9 mouse cellular contexts compared by ENCODE assay signal in genomic region chr8:11498281-11498680, GRCm38 (mm10). TPM values are rescaled to one million over a fixed set of nuclear protein-coding genes. Genes with fewer than 3 reads are reported as not detected.
DNase-seq lines count a peak whose midpoint lies in the region; ATAC-seq and TF ChIP-seq lines count a peak whose summit lies in the region.
"Had no signal": no experiment of that assay in that cellular context is flagged by ENCODE, and none has a peak within 500 bp of the region (broad histone marks: within the 10 kb centered on the region; RNA-seq: fewer than 3 reads in every experiment).

No protein-coding gene starts in this region.

- no peak overlapping the region for H3K27ac ChIP-seq in forebrain, embryonic 13.5 days
- H3K27ac ChIP-seq in liver, embryonic 14.5 days, result no peak overlapping the region
- H3K27ac ChIP-seq in stomach, embryonic 15.5 days, result no peak overlapping the region

- no peak for TF ChIP-seq CTCF in lung, adult 2 months (IDR thresholded peaks at IDR 0.05; ENCODE audit: insufficient read depth, low read length)
- no peak for TF ChIP-seq CTCF in liver, embryonic 14.5 days (IDR thresholded peaks at IDR 0.05; ENCODE audit: low read depth)

- H3K36me3 ChIP-seq in forebrain, embryonic 13.5 days (ENCODE audit: poor library complexity, severe bottlenecking), result peaks cover 11% of the 10 kb centered on the region
- no peaks in the 10 kb centered on the region for H3K36me3 ChIP-seq in liver, embryonic 14.5 days (replicated peaks; ENCODE audit: control insufficient read depth, insufficient read depth, low read depth)
- H3K36me3 ChIP-seq in stomach, embryonic 15.5 days, result peaks cover 3% of the 10 kb centered on the region; the same call in 1 of the 2 replicates

- peak overlapping the region; percentile 88 for H3K9ac ChIP-seq in forebrain, embryonic 13.5 days
- H3K9ac ChIP-seq in liver, embryonic 14.5 days (replicated peaks), result peak overlapping the region; percentile 93
- no peak overlapping the region for H3K9ac ChIP-seq in stomach, embryonic 15.5 days

- H3K4me3 ChIP-seq in lung, adult 2 months (replicated peaks; ENCODE audit: extremely low read depth, low read depth, low read length), result peak overlapping the region; percentile 93
- peak overlapping the region; percentile 93 for H3K4me3 ChIP-seq in forebrain, embryonic 13.5 days
- H3K4me3 ChIP-seq in liver, embryonic 14.5 days (ENCODE audit: insufficient read depth in 1 of 2, low read depth in 2 of 2, low read length in 2 of 2), result peak overlapping the region; percentile 82 to 91; a peak in 3 of 4 replicates
- H3K4me3 ChIP-seq in stomach, embryonic 15.5 days (replicated peaks), result peak overlapping the region; percentile 92

- H3K4me1 ChIP-seq in lung, adult 2 months (ENCODE audit: control insufficient read depth, insufficient read depth, low read length), result peaks cover 15% of the 10 kb centered on the region
- H3K4me1 ChIP-seq in forebrain, embryonic 13.5 days, result peaks cover 27% of the 10 kb centered on the region
- H3K4me1 ChIP-seq in liver, embryonic 14.5 days (replicated peaks; ENCODE audit: control insufficient read depth in 2 of 2, insufficient read depth in 2 of 2, low read length in 1 of 2), result peaks cover 15 to 20% of the 10 kb centered on the region in 2 experiments
- peaks cover 11% of the 10 kb centered on the region for H3K4me1 ChIP-seq in stomach, embryonic 15.5 days

- peaks cover 14% of the 10 kb centered on the region for H3K27me3 ChIP-seq in forebrain, embryonic 13.5 days
- no peaks in the 10 kb centered on the region for H3K27me3 ChIP-seq in liver, embryonic 14.5 days (ENCODE audit: control insufficient read depth, insufficient read depth, low read length)
- no peaks in the 10 kb centered on the region for H3K27me3 ChIP-seq in stomach, embryonic 15.5 days (replicated peaks)

- WGBS in lung, adult 2 months, result 57% methylated on average over 12 of the region's 12 CpGs
- 79% methylated on average over 12 of the region's 12 CpGs for WGBS in forebrain, embryonic 13.5 days
- WGBS in liver, embryonic 14.5 days (ENCODE audit: insufficient replicate concordance), result 61% methylated on average over 12 of the region's 12 CpGs
- 63% methylated on average over 12 of the region's 12 CpGs for WGBS in stomach, embryonic 15.5 days

- DNase-seq in lung, adult 2 months, result no peak
- no peak for DNase-seq in lung, postnatal 10 days
- no peak for DNase-seq in liver, embryonic 14.5 days (ENCODE audit: low read depth in 3 of 3, low spot score in 3 of 3)
- no peak for DNase-seq in gastrocnemius, adult 8-10 months (ENCODE audit: low spot score in 2 of 2)
- DNase-seq in adrenal gland, adult (ENCODE audit: inconsistent age in 2 of 2, low spot score in 1 of 2), result no peak
- DNase-seq in ovary, postnatal 10 days (ENCODE audit: low spot score), result no peak
- DNase-seq: adrenal gland, adult 8-10 months had no signal

- no peak for TF ChIP-seq POLR2A in lung, adult 2 months (IDR thresholded peaks at IDR 0.05; ENCODE audit: borderline replicate concordance, extremely low read depth, low read depth, low read length)

- no peak for TF ChIP-seq EP300 in liver, embryonic 14.5 days (IDR thresholded peaks at IDR 0.05; ENCODE audit: low read depth)

- no peak for ATAC-seq in forebrain, embryonic 13.5 days
- ATAC-seq in liver, embryonic 14.5 days (ENCODE audit: insufficient read depth), result no peak
- ATAC-seq in stomach, embryonic 15.5 days (ENCODE audit: insufficient read depth, low FRiP score, low read depth), result no peak

- H3K4me2 ChIP-seq in forebrain, embryonic 13.5 days, result peak overlapping the region; percentile 80
- peak overlapping the region; percentile 96 for H3K4me2 ChIP-seq in liver, embryonic 14.5 days (ENCODE audit: low read depth)
- H3K4me2 ChIP-seq in stomach, embryonic 15.5 days, result peak overlapping the region; percentile 77

- H3K9me3 ChIP-seq in forebrain, embryonic 13.5 days (replicated peaks), result no peaks in the 10 kb centered on the region
- H3K9me3 ChIP-seq in liver, embryonic 14.5 days (ENCODE audit: control insufficient read depth, low read length), result no peaks in the 10 kb centered on the region
- H3K9me3 ChIP-seq in stomach, embryonic 15.5 days, result no peaks in the 10 kb centered on the region

RNA-seq across cellular contexts. Expression of gene Naxd, which starts 1.0 kb away (rescaled TPM):
- 142 and 150 TPM in 2 replicates for polyA plus RNA-seq in lung, adult 2 months (2012; rRNA removed)
- polyA plus RNA-seq in forebrain, embryonic 13.5 days (2015; fragmentation: Nextera tagmentation; extraction: Ambion mirVana), result 152 and 158 TPM in 2 replicates
- polyA plus RNA-seq in liver, embryonic 14.5 days (2012; rRNA removed), result 26.9 and 29.8 TPM in 2 replicates
- polyA plus RNA-seq in liver, embryonic 14.5 days (2014; fragmentation: Nextera tagmentation; extraction: Ambion mirVana), result 31.9 and 33.0 TPM in 2 replicates
- 105 and 110 TPM in 2 replicates for polyA plus RNA-seq in stomach, embryonic 15.5 days (2015; fragmentation: Nextera tagmentation; extraction: Ambion mirVana)
- 10 to 100 TPM; 23.8 to 29.1 (median 26.4) TPM for total RNA-seq in gastrocnemius, adult 8-10 months (2022)

RNA-seq across cellular contexts. Expression of gene Rab20, which starts 19.8 kb away (rescaled TPM):
- 17.3 and 19.5 TPM in 2 replicates for polyA plus RNA-seq in lung, adult 2 months (2012; rRNA removed)
- polyA plus RNA-seq in forebrain, embryonic 13.5 days (2015; fragmentation: Nextera tagmentation; extraction: Ambion mirVana), result 0.34 and 0.69 TPM in 2 replicates
- polyA plus RNA-seq in liver, embryonic 14.5 days (2012; rRNA removed), result 2.7 and 2.8 TPM in 2 replicates
- polyA plus RNA-seq in liver, embryonic 14.5 days (2014; fragmentation: Nextera tagmentation; extraction: Ambion mirVana), result 2.9 and 3.1 TPM in 2 replicates
- polyA plus RNA-seq in stomach, embryonic 15.5 days (2015; fragmentation: Nextera tagmentation; extraction: Ambion mirVana), result 8.7 and 9.3 TPM in 2 replicates
- 1 to 10 TPM; 3.8 to 5.2 (median 4.3) TPM for total RNA-seq in gastrocnemius, adult 8-10 months (2022)

RNA-seq across cellular contexts. Expression of gene Cars2, which starts 52.3 kb away (rescaled TPM):
- polyA plus RNA-seq in lung, adult 2 months (2012; rRNA removed), result 38.8 and 48.4 TPM in 2 replicates
- 22.6 and 23.9 TPM in 2 replicates for polyA plus RNA-seq in forebrain, embryonic 13.5 days (2015; fragmentation: Nextera tagmentation; extraction: Ambion mirVana)
- 18.2 and 18.8 TPM in 2 replicates for polyA plus RNA-seq in liver, embryonic 14.5 days (2012; rRNA removed)
- polyA plus RNA-seq in liver, embryonic 14.5 days (2014; fragmentation: Nextera tagmentation; extraction: Ambion mirVana), result 15.4 and 15.5 TPM in 2 replicates
- 27.4 and 29.2 TPM in 2 replicates for polyA plus RNA-seq in stomach, embryonic 15.5 days (2015; fragmentation: Nextera tagmentation; extraction: Ambion mirVana)
- total RNA-seq in gastrocnemius, adult 8-10 months (2022), result 10 to 100 TPM; 14.9 to 17.4 (median 17.0) TPM

RNA-seq across cellular contexts. Expression of gene Ing1, which starts 57.1 kb away (rescaled TPM):
- 18.5 and 21.5 TPM in 2 replicates for polyA plus RNA-seq in lung, adult 2 months (2012; rRNA removed)
- 43.5 and 47.3 TPM in 2 replicates for polyA plus RNA-seq in forebrain, embryonic 13.5 days (2015; fragmentation: Nextera tagmentation; extraction: Ambion mirVana)
- 9.3 and 15.6 TPM in 2 replicates for polyA plus RNA-seq in liver, embryonic 14.5 days (2012; rRNA removed)
- 13.2 and 14.2 TPM in 2 replicates for polyA plus RNA-seq in liver, embryonic 14.5 days (2014; fragmentation: Nextera tagmentation; extraction: Ambion mirVana)
- polyA plus RNA-seq in stomach, embryonic 15.5 days (2015; fragmentation: Nextera tagmentation; extraction: Ambion mirVana), result 38.4 and 40.3 TPM in 2 replicates
- total RNA-seq in gastrocnemius, adult 8-10 months (2022), result 10 to 100 TPM; 10.9 to 13.4 (median 12.5) TPM
